Mouse (Mus musculus) cortical plate, adult 2 months (tissue): Measurements from ENCODE around the gene Kcnk7.

Source experiments
- CTCF ChIP-seq: fragments of 200-500 bp; IDR thresholded peaks from 2 replicates; pipeline ENCODE4 v1.5.1; 2011; ENCODE audit warnings: mild to moderate bottlenecking, control low read depth, low read length; ENCODE audit not compliant: insufficient read depth; ENCODE audit errors: extremely low read depth
- POLR2A ChIP-seq: fragments of 200-500 bp; IDR thresholded peaks from 2 replicates; pipeline ENCODE4 v1.6.1; 2011; ENCODE audit warnings: mild to moderate bottlenecking, low read length, control low read depth; ENCODE audit not compliant: insufficient read depth; ENCODE audit errors: extremely low read depth

GRCm38 (mm10) chr19:5704163-5704800, at the start of gene Kcnk7:
- TF ChIP-seq POLR2A (no peak), CTCF (no peak)
